Mouse (Mus musculus) effector memory CD4-positive, alpha-beta T cell, adult 5 months (primary cell): ENCODE data around the gene Yap1. TPM values are rescaled to one million over a fixed set of nuclear protein-coding genes. Genes with fewer than 3 reads are reported as not detected.

Experiments
- polyA plus RNA-seq: library from polyadenylated mRNA; unstranded; fragments of 100-300 nt; shearing (Covaris generic); gene quantifications from one replicate; pipeline ENCODE4 v1.2.1, GENCODE M21; 2017

Yap1 gene
- not detected for polyA plus RNA-seq

GRCm38 (mm10) chr9:8004370-8004991 is at the start of gene Yap1:
Gene Yap1, minus strand, starts transcription at chr9:8004596.

GRCm38 (mm10) chr9:8042338-8043043 is 38.1 kb upstream of the Yap1 start, which contains the start of gene Cfap300:
Gene Cfap300, minus strand, starts transcription at chr9:8042823.

Other genes with a start within 250 kb of the Yap1 start
- 293 TPM for gene Tmem123, start 240.6 kb downstream of the Yap1 start, polyA plus RNA-seq
- gene Birc2, start 167.5 kb downstream of the Yap1 start, polyA plus RNA-seq: 143 TPM
- gene Birc3, start 131.4 kb downstream of the Yap1 start, polyA plus RNA-seq: 243 TPM
- 0.47 TPM for gene Cfap300, start 38.2 kb upstream of the Yap1 start, polyA plus RNA-seq
- gene Cep126, start 129.7 kb upstream of the Yap1 start, polyA plus RNA-seq: 0.20 TPM